Mouse (Mus musculus) mouse embryonic stem cell (cell line): ENCODE measurements around the gene Tmem51.

ENCODE experiments used
- in situ Hi-C, 2 experiments: fragments of 300-500 bp; cut with MboI; formaldehyde crosslinking; loops; 1 replicate in 1 of 2; 3 replicates in 1 of 2; pipeline ENCODE4 v1.14.3; 2019 to 2020; ENCODE audit warnings: low sequenced_read_pairs in 2 of 2, low pct_unique_long_range_greater_than_20kb in 1 of 2, mixed read lengths in 1 of 2; ENCODE audit not compliant: unreplicated experiment in 1 of 2

The Tmem51 gene

DNA sequence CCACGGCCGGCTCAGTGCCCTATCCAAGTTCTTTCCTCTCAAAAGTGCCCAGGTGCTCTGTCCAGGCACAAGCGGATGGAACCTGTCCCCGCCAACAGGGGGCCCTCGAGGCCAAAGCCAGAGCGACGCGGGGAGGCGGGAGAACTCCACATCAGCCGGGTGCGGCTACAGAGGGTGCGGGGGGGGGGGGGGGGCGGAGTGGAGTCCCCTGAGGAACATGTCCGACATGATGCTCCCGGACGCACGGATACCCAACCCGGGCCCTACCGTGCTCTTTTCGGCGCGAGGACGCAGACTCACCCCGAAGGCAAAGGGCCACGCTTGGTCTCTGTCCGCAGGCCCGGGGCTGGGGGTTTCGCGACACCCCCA, 358 bp downstream of the Tmem51 start:
- in situ Hi-C loops: loop anchor here in 1 of 2 experiments (10.0 kb wide), 1 partner anchor 69 kb away; the partner anchor contains the start of gene Fhad1

DNA sequence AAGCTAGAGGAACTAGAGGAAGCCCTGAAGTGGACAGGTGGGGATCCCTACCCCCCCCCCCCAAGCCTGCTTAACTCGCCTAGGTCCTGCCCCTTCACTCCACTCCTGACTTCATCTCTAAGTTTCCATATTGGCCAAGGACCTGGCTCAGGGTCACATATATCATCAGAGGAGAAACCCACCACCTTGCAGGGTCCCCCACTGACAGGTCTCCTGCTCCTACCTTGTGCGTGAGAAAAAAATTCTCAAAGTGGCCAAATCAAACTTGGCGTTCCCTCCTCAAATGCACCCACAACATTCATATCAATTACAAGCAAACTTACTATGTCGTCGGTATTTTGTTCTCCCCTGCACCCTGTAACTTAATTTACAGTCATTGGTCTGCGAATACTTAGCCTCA, 911 bp downstream of the Tmem51 start:
- in situ Hi-C loops: loop anchor here in 1 of 2 experiments (10.0 kb wide), 1 partner anchor 68 kb away; the partner anchor contains the start of gene Fhad1

DNA sequence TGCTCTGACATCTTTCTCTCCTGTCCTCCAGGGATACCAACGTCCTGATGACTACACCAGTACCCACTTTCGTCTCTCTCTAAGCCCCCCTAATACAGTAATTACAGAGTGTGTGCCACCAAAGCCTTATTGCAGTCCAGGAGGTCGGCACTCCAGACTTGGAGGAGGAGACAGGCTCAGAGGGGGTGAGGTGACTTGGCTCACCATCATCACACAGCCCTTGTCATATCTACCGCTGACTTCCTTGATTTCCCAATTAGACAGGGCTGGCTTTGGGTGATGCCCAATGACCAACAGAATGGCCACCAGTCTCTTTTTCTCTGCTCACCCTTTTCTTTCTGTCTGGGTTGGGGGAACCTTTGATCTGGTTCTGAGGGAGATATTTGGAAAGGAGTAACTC, 1.4 kb downstream of the Tmem51 start:
- in situ Hi-C loops: loop anchor here in 1 of 2 experiments (10.0 kb wide), 1 partner anchor 68 kb away; the partner anchor contains the start of gene Fhad1

DNA sequence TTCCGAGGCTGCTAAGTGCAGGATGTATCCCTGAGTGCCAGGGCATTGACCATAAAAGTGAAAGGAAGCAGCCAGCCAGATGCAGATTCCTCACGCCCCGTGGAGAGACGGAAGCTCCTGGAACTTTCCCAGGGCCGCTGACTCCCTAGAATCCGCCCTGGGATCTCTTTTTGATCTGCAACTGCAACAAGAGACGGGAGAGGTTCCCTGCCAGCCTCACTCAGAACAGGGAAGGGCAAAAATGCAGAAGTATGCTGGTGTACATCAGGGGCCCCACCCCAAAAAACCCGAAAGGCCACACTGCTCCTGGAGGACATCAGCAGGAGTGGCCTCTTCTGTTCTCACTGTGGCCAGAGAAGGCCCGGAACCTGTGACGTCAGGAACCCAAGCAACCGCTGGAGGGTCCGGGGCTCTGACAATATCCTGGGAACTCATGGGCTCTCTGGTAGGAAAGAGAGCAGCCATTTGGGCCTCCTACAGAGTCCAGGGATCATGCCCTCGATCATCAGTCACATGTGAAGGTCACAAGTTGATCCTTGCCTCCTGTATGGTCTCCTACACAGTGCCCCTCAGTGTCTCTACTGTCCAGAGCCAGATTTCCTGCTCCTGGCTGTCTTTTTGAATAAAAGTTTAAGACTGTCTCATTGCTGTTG, 2.3 kb downstream of the Tmem51 start:
- in situ Hi-C loops: loop anchor here in 1 of 2 experiments (10.0 kb wide), 1 partner anchor 67 kb away; the partner anchor contains the start of gene Fhad1

DNA sequence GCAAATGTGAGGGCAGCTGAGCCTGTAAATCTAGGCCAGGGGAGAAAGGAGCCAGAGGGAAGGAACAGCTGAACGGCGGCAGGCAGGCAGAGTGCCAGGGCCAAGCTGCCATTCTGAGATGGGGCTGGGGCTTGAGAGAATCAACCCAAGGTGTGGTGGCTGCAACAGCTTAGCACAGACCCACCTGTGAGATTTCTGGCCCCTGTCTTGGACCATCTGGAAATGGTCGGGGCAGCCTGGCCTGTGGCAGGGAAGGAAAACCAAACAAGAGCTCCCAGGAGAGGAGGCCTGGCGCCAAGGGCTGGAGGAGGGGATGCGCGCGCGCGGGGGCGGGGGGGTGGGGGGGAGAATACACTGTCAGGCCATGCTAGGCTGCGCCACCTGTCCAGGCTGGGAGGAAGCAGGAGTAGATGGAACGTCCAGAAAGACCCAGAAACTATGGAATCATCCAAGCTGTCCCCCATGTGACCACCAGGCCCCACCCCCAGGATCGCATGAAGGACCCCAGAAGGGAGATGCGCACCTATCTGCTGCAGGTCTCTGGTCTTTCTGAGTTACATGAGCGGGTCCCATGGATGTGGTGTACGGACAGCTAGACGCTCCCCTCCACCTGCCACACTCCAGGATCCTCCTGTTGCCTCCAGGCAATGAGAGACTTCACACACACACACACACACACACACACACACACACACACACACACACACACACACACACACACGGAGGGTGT, 3.0 kb downstream of the Tmem51 start:
- in situ Hi-C loops: loop anchor here in 1 of 2 experiments (10.0 kb wide), 1 partner anchor 66 kb away; the partner anchor contains the start of gene Fhad1

DNA sequence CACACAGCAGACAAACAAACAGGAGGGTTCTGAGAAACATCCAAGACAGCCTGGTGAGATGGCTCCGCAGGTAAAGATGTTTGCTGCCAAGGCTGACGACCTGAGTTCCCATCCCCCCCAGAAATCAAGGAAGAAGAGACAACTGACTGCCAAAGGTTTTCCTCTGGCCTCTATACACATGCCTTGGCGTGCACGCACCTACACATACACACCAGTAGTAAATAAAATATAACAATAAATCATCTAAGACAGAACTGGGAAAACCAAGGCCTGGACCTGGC, 3.7 kb downstream of the Tmem51 start:
- in situ Hi-C loops: loop anchor here in 1 of 2 experiments (10.0 kb wide), 1 partner anchor 66 kb away; the partner anchor contains the start of gene Fhad1

DNA sequence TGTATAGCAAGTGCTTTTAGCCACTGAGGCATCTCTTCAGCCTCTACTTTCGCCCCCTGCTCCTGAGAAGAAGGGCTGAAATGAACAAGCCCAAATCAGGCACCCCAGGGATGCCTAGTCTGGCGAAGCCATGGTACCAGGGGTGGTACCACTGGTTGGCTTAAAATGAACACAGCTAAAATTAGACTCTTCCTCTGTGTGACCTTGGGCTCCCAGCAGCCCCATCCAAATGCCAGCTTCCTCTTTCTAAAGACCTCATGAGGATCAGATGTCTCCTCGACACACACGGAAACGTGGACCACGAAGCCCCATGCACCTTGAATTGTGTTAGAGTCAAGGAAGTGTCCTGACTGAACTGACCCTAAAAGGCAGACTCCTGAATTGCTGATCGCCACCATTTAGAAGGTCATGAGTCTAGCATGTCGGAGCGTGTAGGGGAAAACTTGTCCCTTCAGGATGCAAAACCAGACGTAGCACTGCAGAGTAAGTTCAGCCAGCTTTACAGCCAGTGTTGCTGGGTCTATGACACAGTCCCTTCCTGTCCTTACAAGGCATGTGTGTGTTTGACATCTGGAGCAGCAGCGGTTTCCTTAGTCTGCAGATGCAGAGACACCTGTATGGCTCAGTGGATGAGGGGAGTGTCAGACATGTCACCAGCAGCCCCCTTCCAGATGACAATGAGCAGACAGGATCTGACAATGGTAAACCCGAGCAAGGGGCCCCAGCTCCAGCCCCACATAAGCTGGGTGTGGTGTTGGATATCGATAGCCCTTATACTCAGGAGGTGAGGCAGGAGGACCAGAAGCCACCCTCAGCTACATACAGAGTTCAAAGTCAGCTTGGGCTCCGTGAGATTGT, 4.2 kb downstream of the Tmem51 start:
- in situ Hi-C loops: loop anchor here in 1 of 2 experiments (10.0 kb wide), 1 partner anchor 65 kb away; the partner anchor contains the start of gene Fhad1

DNA sequence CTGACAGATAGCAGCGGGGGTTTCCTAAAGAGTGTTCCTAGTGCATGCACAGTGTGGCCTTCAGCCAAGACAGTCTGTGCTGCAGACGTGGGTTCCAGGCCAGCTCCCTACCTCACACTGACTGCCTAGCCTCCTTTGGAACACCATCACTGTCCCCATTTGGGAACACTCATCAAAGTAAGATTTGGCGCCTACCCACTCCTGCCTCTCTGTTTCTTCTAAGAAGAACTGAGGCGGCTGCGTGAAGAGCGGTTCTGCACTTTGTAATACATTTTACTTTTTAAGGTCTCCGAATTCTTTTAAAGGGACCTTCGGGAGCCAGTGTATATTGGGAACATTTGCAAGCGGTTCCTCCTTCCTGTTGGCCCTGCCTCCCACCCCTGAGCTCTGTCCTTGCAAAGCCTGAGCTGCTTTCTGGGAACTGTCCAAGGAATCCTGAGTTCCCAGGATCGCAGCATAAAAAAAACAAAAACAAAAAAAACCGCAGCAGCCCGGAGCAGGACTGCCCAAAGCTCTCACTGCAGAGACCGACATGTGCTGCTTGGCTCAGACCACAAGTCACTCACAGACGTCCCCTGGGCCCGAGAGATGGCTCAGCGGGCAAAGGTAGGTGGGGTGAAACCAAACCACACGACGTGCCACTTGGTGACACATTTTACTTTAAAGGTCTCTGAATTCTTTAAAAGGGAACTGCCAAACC, 6.4 kb downstream of the Tmem51 start:
- in situ Hi-C loops: no loop called here

DNA sequence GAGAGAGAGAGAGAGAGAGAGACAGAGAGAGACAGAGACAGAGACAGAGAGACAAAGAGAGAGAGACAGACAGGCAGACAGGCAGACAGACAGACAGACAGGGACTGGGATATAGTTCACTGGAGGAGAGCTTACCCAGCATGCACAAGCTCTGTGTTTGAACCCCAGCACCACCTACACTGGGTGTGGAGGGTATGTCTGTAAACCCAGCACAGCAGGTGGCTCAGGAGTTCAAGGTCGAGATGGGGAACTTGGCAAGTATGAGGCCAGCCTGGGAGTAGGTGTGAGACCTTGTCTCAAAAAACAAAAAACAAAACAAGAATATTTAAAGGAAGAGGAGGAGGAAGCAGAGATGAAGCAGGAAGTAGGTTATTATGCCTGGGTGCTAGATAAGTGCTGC, 7.2 kb downstream of the Tmem51 start:
- in situ Hi-C loops: no loop called here

DNA sequence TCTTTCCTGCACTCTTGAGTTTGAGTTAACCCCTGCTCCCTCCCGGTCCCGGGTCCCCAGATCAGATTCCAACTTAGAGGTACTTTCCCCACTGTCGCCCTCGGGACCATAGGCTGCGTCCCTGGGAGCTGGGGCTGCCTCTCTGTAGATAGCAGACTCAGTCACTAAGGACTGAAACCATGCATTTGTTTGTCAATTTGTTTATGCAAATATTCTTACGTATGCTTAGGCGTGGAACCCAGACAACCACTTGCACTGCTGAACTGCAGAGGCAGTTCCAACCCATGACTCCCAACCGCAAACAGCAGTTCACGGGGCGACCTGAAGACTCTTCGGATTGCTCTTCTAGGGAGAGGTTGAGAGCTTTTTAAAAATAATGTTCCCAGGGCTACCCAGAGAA, 8.2 kb downstream of the Tmem51 start:
- in situ Hi-C loops: no loop called here

DNA sequence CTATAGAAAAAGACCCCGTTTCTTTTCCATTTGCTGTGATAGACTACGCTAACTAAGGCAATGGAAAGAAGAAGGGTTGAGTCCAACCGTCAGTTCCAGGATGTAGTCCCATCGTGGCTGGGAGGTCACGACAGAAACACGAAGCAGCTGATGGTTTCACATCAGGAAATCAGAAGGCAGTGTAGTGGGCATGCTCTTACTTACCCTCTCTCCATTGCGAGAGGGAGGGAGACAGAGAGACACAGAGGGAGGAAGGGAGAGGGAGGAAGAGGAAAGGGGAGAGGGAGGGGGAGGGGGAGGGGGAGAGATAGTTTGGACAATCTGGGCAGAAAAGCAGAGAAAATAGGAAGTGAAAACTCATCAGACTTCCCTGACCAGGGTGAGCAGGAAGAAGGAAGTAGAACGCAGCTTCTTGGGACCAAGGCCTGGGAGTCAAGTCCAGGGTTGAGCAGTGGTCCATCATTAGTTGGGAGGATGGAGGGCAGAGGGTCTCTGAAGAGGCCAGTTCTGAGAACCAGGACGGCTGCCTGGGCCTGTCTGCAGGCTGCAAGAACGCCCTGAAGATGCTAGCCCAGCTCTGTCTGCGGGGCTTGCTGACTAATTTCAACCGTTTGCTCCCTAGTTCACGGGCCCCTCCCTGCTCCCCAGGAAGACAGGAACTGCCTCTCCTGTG, 9.9 kb downstream of the Tmem51 start:
- in situ Hi-C loops: loop anchor here (25.0 kb wide), 1 partner anchor 512 kb away; no protein-coding TSS in a partner anchor

DNA sequence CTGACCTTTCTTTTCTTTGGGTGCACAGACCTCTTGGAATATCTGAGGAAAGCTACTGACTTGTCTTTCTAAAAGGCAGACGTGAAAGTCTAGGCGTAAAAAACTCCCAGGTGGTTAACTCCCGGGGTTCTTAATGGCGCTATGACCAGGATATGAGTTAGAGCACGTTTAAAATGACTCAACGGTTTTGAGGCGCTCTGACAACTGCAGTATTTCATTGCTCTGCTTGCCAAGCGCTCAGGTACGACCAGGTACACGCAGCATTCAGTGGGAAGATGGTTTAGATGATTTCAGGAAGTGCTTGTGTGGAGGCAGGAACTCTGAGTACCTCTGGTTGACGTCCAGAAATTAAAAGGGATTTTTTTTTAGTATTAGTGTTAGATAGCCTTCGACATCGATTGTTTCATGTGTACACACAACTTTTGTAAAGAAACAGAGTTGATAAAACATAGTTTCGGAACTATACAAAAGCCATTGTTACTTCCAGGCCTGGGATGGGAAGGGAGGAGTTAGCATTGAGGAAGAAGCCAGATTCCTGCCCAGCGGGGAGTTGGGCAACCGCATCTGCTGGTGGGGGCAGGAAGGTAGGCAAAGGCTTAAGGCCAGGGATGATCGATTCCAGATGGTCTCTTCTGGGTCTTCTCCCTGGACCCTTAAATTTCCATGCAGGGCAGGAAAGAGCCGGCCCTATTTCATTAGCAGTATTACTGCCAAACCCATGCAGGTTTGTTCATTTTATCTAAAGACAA, 12.7 kb downstream of the Tmem51 start:
- in situ Hi-C loops: loop anchor here (25.0 kb wide), 1 partner anchor 509 kb away; no protein-coding TSS in a partner anchor

DNA sequence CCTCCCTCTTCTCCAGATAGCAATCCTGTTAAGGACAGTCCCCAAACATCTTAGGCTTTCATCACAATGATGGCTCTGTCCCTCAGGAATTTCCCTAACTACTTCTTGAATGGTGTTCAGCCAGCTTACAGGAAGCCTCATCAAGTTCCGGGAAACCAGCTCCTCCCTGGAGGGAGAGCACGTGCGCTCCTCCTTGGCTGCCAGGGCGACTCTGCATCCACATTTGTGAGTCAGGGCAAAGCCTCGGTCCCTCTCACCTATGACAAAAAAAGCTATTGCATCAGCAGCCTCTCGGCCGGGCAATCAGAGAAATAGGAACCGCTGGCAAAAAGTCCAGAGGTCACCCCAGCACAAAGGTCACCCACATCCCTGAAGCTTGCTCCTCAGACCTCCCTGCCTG, 13.3 kb downstream of the Tmem51 start:
- in situ Hi-C loops: loop anchor here (25.0 kb wide), 1 partner anchor 509 kb away; no protein-coding TSS in a partner anchor

DNA sequence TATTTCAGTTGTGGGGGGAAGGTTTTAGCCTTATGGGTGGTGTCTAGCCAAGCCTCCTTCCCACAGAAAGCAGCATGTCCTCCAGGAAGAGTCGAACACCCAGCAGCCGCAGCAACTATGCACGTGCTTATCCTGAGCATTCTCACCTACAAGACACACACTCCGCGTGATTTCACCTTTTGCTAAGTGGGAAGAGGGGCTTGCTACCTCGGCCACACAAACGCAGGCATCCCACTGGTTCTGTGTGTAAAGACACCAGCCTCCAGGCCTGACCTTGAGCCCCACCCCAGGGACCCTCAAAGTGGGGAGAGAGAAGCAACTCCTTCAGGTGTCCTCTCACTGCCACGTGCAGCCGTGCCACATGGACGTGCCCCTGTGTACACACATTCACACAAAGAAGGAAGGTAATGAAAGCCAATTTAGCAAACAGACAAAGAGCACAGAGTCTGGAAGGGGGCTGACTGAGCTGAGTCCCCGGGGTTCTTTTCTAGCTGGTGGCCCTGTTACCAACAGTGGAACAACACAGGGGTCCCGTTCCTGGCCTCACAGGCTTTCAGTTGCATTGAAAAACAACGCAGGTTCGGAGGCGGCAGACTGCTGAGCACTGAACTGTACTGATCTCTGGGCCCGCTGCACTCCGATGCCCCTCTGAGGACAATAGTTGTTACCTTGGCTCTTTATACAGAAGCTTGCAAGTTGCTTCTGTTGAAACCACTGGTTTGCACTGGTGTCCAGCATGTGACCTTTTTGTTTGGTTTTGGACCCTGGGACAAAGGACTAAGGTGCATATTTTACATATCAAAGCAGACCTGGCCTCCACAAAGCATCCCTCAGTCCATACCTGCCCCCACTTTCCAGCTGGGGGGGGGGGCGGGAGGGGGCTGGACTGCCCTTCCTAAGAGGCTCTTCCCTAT, 14.9 kb downstream of the Tmem51 start:
- in situ Hi-C loops: loop anchor here (10.0 to 25.0 kb wide), 2 partner anchors 507 to 784 kb away; no protein-coding TSS in a partner anchor

DNA sequence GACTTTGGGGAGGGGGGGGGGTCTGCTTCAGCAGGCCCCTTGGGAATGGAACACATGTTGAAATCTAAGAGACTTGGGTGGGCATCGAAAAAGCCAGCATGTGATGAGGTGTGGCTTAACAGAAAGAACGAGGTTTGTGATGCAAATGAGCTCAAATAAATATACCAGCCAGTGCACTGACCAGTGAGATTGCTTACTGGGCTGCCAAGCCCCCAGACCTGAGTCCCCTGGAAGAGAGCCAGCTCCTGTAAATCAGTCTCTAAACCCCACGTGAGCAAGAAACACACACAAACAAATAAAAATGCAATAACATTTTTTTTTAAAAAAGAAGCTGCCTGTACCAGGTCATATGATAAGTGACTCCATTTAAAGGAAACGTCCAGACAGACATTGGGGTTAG, 17.5 kb downstream of the Tmem51 start:
- in situ Hi-C loops: loop anchor here (10.0 to 25.0 kb wide), 2 partner anchors 504 to 782 kb away; no protein-coding TSS in a partner anchor

DNA sequence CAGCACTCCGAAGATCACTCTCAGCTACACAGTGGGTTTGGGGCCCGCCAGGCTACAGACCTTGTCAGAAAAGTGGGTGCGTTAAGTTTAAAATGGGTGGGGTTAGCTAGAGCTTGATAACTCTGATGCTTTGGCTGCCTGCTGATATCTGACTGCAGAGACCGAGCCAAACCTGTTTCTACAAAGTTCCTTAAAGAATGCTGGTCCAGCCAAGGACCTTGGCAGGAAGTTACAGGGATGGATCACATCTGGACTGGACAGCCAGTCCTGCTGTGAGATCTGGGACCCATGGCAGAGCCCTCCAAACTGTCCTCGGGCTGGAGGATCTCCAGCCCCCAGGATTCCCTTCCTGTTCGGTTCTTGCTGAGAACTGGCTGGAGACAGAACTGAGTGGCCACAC, 18.3 kb downstream of the Tmem51 start:
- in situ Hi-C loops: loop anchor here (10.0 to 25.0 kb wide), 2 partner anchors 504 to 781 kb away; no protein-coding TSS in a partner anchor
